16 mouse cellular contexts compared by ENCODE assay signal in genomic region chr2:94541230-94541905, GRCm38 (mm10).
DNase-seq lines count a peak whose midpoint lies in the region; ATAC-seq and TF ChIP-seq lines count a peak whose summit lies in the region.
"Had no signal": no experiment of that assay in that cellular context is flagged by ENCODE, and none has a peak within 500 bp of the region (broad histone marks: within the 10 kb centered on the region; RNA-seq: fewer than 3 reads in every experiment).

No protein-coding gene starts in this region.

- WGBS in forebrain, embryonic 14.5 days = 67% methylated on average over 3 of the region's 3 CpGs
- 83% methylated on average over 3 of the region's 3 CpGs for WGBS in forebrain, embryonic 12.5 days

- ATAC-seq in forebrain, embryonic 14.5 days = peak; percentile 71; the same call in 1 of the 2 replicates
- no peak for ATAC-seq in forebrain, embryonic 12.5 days (ENCODE audit: low FRiP score)

- no peak for TF ChIP-seq POLR2A in brain, embryonic 14.5 days (IDR thresholded peaks at IDR 0.05; ENCODE audit: borderline replicate concordance, extremely low read depth, insufficient read depth, insufficient read length, poor library complexity, severe bottlenecking)

- no peaks in the 10 kb centered on the region for H3K27me3 ChIP-seq in forebrain, embryonic 14.5 days (replicated peaks; ENCODE audit: control insufficient read depth, insufficient read depth, low read length)
- H3K27me3 ChIP-seq in forebrain, embryonic 12.5 days = no peaks in the 10 kb centered on the region
- H3K27me3 ChIP-seq: heart, embryonic 13.5 days; hindbrain, embryonic 15.5 days had no signal

- no peak overlapping the region for H3K27ac ChIP-seq in forebrain, embryonic 14.5 days (ENCODE audit: low read depth, low read length)
- no peak overlapping the region for H3K27ac ChIP-seq in forebrain, embryonic 12.5 days
- no peak overlapping the region for H3K27ac ChIP-seq in layer of hippocampus, adult 2 months
- H3K27ac ChIP-seq in left cerebral cortex, adult 2 months = no peak overlapping the region
- H3K27ac ChIP-seq: embryonic facial prominence, embryonic 10.5 days; heart, embryonic 13.5 days; hindbrain, embryonic 15.5 days had no signal

- no peaks in the 10 kb centered on the region for H3K36me3 ChIP-seq in forebrain, embryonic 14.5 days (ENCODE audit: control insufficient read depth, insufficient read depth, low read length)
- no peaks in the 10 kb centered on the region for H3K36me3 ChIP-seq in forebrain, embryonic 12.5 days (replicated peaks)
- H3K36me3 ChIP-seq: embryonic facial prominence, embryonic 10.5 days; heart, embryonic 13.5 days; hindbrain, embryonic 15.5 days had no signal

- H3K4me3 ChIP-seq in forebrain, embryonic 14.5 days (ENCODE audit: low read depth, low read length) = no peak overlapping the region
- no peak overlapping the region for H3K4me3 ChIP-seq in forebrain, embryonic 12.5 days (replicated peaks)
- H3K4me3 ChIP-seq in layer of hippocampus, adult 2 months = no peak overlapping the region
- no peak overlapping the region for H3K4me3 ChIP-seq in left cerebral cortex, adult 2 months
- H3K4me3 ChIP-seq: embryonic facial prominence, embryonic 10.5 days; heart, embryonic 13.5 days; hindbrain, embryonic 15.5 days had no signal

- peak; percentile 74 for DNase-seq in forebrain, embryonic 14.5 days (ENCODE audit: low spot score)
- DNase-seq in layer of hippocampus, adult 2 months (ENCODE audit: low spot score in 2 of 2) = peak; percentile 31 to 45
- no peak for DNase-seq in layer of hippocampus, postnatal 10 days (ENCODE audit: low spot score in 2 of 2)
- DNase-seq in brain, embryonic 14.5 days (ENCODE audit: low read depth) = peak; percentile 79
- DNase-seq in right cerebral cortex, adult 2 months (ENCODE audit: low spot score in 2 of 2) = no peak
- no peak for DNase-seq in left cerebral cortex, adult 2 months (ENCODE audit: extremely low spot score in 1 of 2, low spot score in 2 of 2)
- DNase-seq: adrenal gland, postnatal 10 days; cerebellum, adult 2 months; cerebellum, postnatal 10 days; gastrocnemius, postnatal 36 days; heart, adult 11 months; heart, postnatal 36 days had no signal

- no peaks in the 10 kb centered on the region for H3K9me3 ChIP-seq in forebrain, embryonic 14.5 days (replicated peaks; ENCODE audit: control insufficient read depth, low read length)
- no peaks in the 10 kb centered on the region for H3K9me3 ChIP-seq in forebrain, embryonic 12.5 days
- H3K9me3 ChIP-seq: embryonic facial prominence, embryonic 10.5 days; heart, embryonic 13.5 days; hindbrain, embryonic 15.5 days had no signal

- no peak overlapping the region for H3K4me2 ChIP-seq in forebrain, embryonic 14.5 days (ENCODE audit: low read length)
- H3K4me2 ChIP-seq in forebrain, embryonic 12.5 days = no peak overlapping the region
- H3K4me2 ChIP-seq: heart, embryonic 13.5 days; hindbrain, embryonic 15.5 days had no signal

- no peak overlapping the region for H3K9ac ChIP-seq in forebrain, embryonic 14.5 days (ENCODE audit: low read length)
- H3K9ac ChIP-seq in forebrain, embryonic 12.5 days = no peak overlapping the region
- H3K9ac ChIP-seq: heart, embryonic 13.5 days; hindbrain, embryonic 15.5 days had no signal

- intact Hi-C loops in left cerebral cortex, adult 2 months (cut with DNase I) = no loop called here

- TF ChIP-seq CTCF in layer of hippocampus, adult 2 months (conservative IDR thresholded peaks at IDR 0.05) = no peak
- TF ChIP-seq CTCF in brain, embryonic 14.5 days (IDR thresholded peaks at IDR 0.05; ENCODE audit: borderline replicate concordance, extremely low read depth, insufficient read depth, insufficient read length) = no peak
- no peak for TF ChIP-seq CTCF in left cerebral cortex, adult 2 months (IDR thresholded peaks at IDR 0.05)

- H3K4me1 ChIP-seq in forebrain, embryonic 14.5 days (ENCODE audit: control insufficient read depth, insufficient read depth, low read length) = no peaks in the 10 kb centered on the region
- H3K4me1 ChIP-seq in forebrain, embryonic 12.5 days = no peaks in the 10 kb centered on the region
- H3K4me1 ChIP-seq: embryonic facial prominence, embryonic 10.5 days; heart, embryonic 13.5 days; hindbrain, embryonic 15.5 days had no signal

Comparison
In these comparisons a context has a peak if more than half of its experiments do, and no peak if none do; other contexts are left out.
1. DNase-seq: peak in forebrain, embryonic 14.5 days (single experiment), layer of hippocampus, adult 2 months (2 of 2) and brain, embryonic 14.5 days (single experiment); none in layer of hippocampus, postnatal 10 days (0 of 2), right cerebral cortex, adult 2 months (0 of 2) and left cerebral cortex, adult 2 months (0 of 2).